In the genomic region with DNA sequence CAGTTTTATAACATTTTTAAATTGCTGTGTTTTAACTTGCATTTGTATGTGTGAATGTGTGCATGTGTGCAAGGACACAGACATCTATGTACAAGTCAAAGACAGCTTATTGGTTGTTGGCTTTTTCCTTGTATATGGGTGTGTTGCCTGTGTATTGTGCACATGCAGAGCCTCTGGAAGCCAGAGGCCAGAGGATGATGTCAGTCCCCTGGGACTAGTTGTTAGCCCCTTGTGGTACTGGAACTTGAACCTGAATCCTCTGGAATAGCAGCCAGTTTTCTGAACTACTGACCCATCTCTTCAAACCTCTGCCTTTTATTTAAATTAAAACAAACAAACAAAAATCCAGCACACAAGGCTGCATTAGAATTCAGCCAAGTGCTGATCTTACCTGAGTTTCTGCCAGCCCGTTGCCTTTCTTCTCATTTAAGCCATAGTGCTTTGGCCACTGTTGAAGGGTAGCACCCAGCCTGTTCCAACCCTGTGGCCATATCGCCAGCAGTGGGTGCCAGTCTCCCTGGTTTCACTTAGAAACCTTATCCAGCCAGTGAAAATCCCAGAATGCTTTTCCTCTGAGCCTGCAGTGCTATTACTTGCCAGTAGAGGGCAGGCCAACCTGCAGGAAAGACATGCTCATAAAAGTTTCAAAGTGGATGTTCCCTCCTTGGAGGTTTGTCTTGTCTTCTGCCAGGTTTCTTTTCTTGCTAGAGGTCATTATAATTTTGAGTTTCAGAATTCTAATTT, we compare ENCODE assay signal across 9 mouse cellular contexts. TPM values are rescaled to one million over a fixed set of nuclear protein-coding genes. Genes with fewer than 3 reads are reported as not detected.
DNase-seq lines count a peak whose midpoint lies in the region; ATAC-seq and TF ChIP-seq lines count a peak whose summit lies in the region.
"Had no signal": no experiment of that assay in that cellular context is flagged by ENCODE, and none has a peak within 500 bp of the region (broad histone marks: within the 10 kb centered on the region; RNA-seq: fewer than 3 reads in every experiment).

No protein-coding gene starts in this region.

- peaks cover 93% of the 10 kb centered on the region for H3K36me3 ChIP-seq in hindbrain, embryonic 14.5 days (replicated peaks; ENCODE audit: control insufficient read depth, insufficient read depth)

- 12% methylated on average over 2 of the region's 2 CpGs for WGBS in cerebellum, adult 2 months
- WGBS in hindbrain, embryonic 14.5 days = 36% methylated on average over 2 of the region's 2 CpGs

- no peak overlapping the region for H3K27ac ChIP-seq in cerebellum, adult 2 months (ENCODE audit: insufficient read depth, low read length)
- no peak overlapping the region for H3K27ac ChIP-seq in hindbrain, embryonic 14.5 days

- no peaks in the 10 kb centered on the region for H3K4me1 ChIP-seq in cerebellum, adult 2 months (ENCODE audit: control insufficient read depth, insufficient read depth, low read length)
- H3K4me1 ChIP-seq in hindbrain, embryonic 14.5 days (replicated peaks; ENCODE audit: control insufficient read depth, insufficient read depth, low read length) = no peaks in the 10 kb centered on the region

- peak; percentile 86 for ATAC-seq in Patski
- peak; percentile 97 for ATAC-seq in frontal cortex, adult (ENCODE audit: low TSS enrichment)
- no peak for ATAC-seq in hindbrain, embryonic 14.5 days (ENCODE audit: low FRiP score)

- CTCF ChIA-PET in Patski (lab: Charles Lee) = interaction anchor here (1.7 kb wide), 1 partner anchor 10 kb away, joined by 6 read pairs; the partner anchor contains the start of genes Lias and Rpl9

- TF ChIP-seq CTCF in Patski (IDR thresholded peaks at IDR 0.05) = peak; percentile 99
- TF ChIP-seq CTCF in cerebellum, adult 2 months (IDR thresholded peaks at IDR 0.05; ENCODE audit: borderline replicate concordance, insufficient read depth, low read depth, low read length) = peak; percentile 83

- no peak overlapping the region for H3K4me2 ChIP-seq in hindbrain, embryonic 14.5 days (replicated peaks)

- H3K4me3 ChIP-seq in cerebellum, adult 2 months (replicated peaks; ENCODE audit: insufficient read depth, low read depth, low read length) = no peak overlapping the region
- no peak overlapping the region for H3K4me3 ChIP-seq in hindbrain, embryonic 14.5 days (replicated peaks; ENCODE audit: low read length)
- H3K4me3 ChIP-seq: myocyte had no signal

- H3K9me3 ChIP-seq in hindbrain, embryonic 14.5 days (ENCODE audit: control insufficient read depth, low read length) = no peaks in the 10 kb centered on the region

- in situ Hi-C loops in Patski (cut with MboI; ENCODE audit: low pct_unique_long_range_greater_than_20kb) = no loop called here

- H3K9ac ChIP-seq in hindbrain, embryonic 14.5 days = no peak overlapping the region

- TF ChIP-seq POLR2A in cerebellum, adult 2 months (IDR thresholded peaks at IDR 0.05; ENCODE audit: borderline replicate concordance, insufficient read depth, low read length) = no peak

- POLR2A ChIA-PET in Patski (lab: Charles Lee) = interaction anchor here (1.0 kb wide), 1 partner anchor 26 kb away, joined by 3 read pairs; no protein-coding TSS in a partner anchor

- no peaks in the 10 kb centered on the region for H3K27me3 ChIP-seq in Patski
- no peaks in the 10 kb centered on the region for H3K27me3 ChIP-seq in cerebellum, adult 2 months (ENCODE audit: control insufficient read depth, insufficient read depth, low read length)
- no peaks in the 10 kb centered on the region for H3K27me3 ChIP-seq in hindbrain, embryonic 14.5 days (ENCODE audit: control insufficient read depth, insufficient read depth, low read length)

- peak; percentile 66 for DNase-seq in Patski (ENCODE audit: low read depth, low spot score)
- peak; percentile 78 to 84 for DNase-seq in cerebellum, adult 2 months
- peak; percentile 80 for DNase-seq in hindbrain, embryonic 14.5 days (ENCODE audit: low spot score)
- peak; percentile 60 to 68 for DNase-seq in layer of hippocampus, postnatal 36 days
- DNase-seq in lung, postnatal 36 days = peak; percentile 92
- peak; percentile 76 for DNase-seq in right cerebral cortex, postnatal 14 days
- peak; percentile 83 for DNase-seq in urinary bladder, postnatal 14 days (ENCODE audit: low spot score)

RNA-seq across cellular contexts. Expression of gene Lias, which starts 10.1 kb away (rescaled TPM):
- polyA plus RNA-seq in Patski (2021) = 44.5 TPM
- polyA plus RNA-seq in cerebellum, adult 2 months (2012; rRNA removed) = 46.3 and 47.0 TPM in 2 replicates
- 55.6 and 59.9 TPM in 2 replicates for polyA plus RNA-seq in hindbrain, embryonic 14.5 days (2014; fragmentation: Nextera tagmentation; extraction: Ambion mirVana)
- total RNA-seq in layer of hippocampus, postnatal 36 days (2021) = 10 to 100 TPM; 27.7 to 30.0 TPM

RNA-seq across cellular contexts. Expression of gene Rpl9, which starts 10.2 kb away (rescaled TPM):
- polyA plus RNA-seq in Patski (2021) = 1,404 TPM
- polyA plus RNA-seq in cerebellum, adult 2 months (2012; rRNA removed) = 431 and 479 TPM in 2 replicates
- 592 and 691 TPM in 2 replicates for polyA plus RNA-seq in hindbrain, embryonic 14.5 days (2014; fragmentation: Nextera tagmentation; extraction: Ambion mirVana)
- 100 to 1,000 TPM; 658 to 682 TPM for total RNA-seq in layer of hippocampus, postnatal 36 days (2021)

RNA-seq across cellular contexts. Expression of gene Ugdh, which starts 34.3 kb away (rescaled TPM):
- 64.2 TPM for polyA plus RNA-seq in Patski (2021)
- polyA plus RNA-seq in cerebellum, adult 2 months (2012; rRNA removed) = 26.1 and 27.3 TPM in 2 replicates
- polyA plus RNA-seq in hindbrain, embryonic 14.5 days (2014; fragmentation: Nextera tagmentation; extraction: Ambion mirVana) = 40.2 and 46.5 TPM in 2 replicates
- 10 to 100 TPM; 34.1 to 37.9 TPM for total RNA-seq in layer of hippocampus, postnatal 36 days (2021)

RNA-seq across cellular contexts. Expression of gene Klb, which starts 53.3 kb away (rescaled TPM):
- polyA plus RNA-seq in Patski (2021) = 0.05 TPM
- polyA plus RNA-seq in cerebellum, adult 2 months (2012; rRNA removed) = 0.23 and 0.29 TPM in 2 replicates
- polyA plus RNA-seq in hindbrain, embryonic 14.5 days (2014; fragmentation: Nextera tagmentation; extraction: Ambion mirVana) = 0.09 and 0.16 TPM in 2 replicates
- under 1 TPM; 0.73 to 0.77 TPM for total RNA-seq in layer of hippocampus, postnatal 36 days (2021)
